Mouse (Mus musculus) right cerebral cortex, postnatal 4 days (tissue): ENCODE measurements around the gene Mrm3.
A peak's percentile ranks its signal among the peaks of the same experiment; 100 is the strongest.

Experiments
- DNase-seq: peaks from one replicate; pipeline ENCODE4 v3.0.0-alpha.2; 2022

The Mrm3 gene

DNA sequence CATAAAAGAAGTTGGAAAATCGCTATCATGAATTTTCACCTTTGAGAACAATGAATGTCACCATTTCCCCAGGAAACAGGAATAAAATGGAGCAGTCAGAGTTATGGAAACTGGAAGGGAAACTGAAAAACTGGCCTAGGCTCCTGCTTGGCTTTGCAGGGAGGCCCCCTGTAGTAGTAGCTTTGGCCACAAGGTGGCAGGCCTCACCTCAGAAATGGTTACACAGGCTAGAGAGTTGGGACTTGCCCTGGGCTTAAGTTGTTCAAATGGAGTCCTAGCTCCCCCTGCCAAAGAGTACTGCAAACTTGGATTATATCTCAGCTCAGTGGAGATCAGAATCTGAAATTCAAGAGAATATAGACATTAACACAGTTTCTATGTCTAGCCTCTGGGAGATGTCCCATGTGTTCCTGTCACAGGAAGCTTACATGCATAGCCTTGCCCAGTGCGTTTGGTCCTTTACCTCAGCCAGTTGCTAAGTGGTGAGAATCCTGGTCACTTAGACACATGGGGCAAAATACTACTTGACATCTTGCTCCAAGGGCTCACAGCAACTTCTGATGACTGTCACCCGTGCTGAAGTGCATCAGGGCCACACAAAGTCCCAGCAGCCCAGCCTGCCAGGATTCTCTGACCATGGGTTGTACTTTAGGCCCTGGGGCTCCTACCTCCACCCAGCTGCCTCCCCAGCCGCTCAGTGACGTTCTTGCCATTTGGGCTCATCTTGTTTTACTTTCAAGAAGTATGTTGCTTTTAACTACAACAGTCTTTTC, 9.8 kb downstream of the Mrm3 start:
- peak; percentile 89 for DNase-seq

DNA sequence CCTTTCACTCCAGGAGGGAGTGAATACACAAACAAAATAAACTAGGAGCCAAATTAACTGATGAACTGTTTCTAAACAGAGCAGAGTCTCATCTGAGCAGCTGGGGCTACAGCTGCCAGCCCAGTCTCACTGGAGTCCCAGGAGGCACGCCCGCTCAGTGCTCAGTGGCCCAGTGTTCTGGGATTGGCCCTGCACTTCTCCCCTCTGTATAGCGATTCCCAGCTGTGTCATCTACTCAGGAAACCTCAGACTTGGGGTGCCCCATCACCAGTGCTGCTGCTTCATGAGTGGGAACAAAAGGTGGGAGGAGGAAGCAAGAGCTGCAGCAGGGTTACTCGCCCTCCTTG, 10.4 kb downstream of the Mrm3 start:
- DNase-seq = no peak

DNA sequence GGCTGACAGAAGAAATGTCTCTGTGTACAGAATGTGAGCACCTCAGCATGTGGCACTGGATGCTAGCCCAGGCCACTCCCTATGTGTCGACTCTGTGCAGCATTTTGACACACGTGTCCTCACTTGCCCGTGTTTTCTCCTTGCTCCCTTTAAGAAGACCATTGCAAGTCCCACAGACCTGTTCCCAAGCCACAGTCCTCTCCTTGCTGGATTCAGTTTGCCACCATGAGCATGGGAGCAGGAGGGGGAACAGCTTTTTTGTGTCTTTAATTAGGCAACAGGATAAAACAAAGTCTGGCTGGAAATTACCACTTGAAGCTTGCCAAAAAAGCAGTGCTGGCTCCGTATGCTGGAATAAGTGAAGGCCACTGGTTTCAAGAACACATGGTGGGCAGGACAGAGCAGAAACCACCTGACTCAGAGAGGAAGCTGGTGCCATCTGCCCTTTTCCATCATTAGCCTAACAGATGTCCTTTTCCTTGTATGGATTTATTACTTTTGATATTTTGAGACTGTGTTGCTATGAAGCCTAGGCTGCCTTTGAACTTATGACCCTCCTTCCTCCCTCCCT, 12.0 kb downstream of the Mrm3 start:
- DNase-seq = no peak

DNA sequence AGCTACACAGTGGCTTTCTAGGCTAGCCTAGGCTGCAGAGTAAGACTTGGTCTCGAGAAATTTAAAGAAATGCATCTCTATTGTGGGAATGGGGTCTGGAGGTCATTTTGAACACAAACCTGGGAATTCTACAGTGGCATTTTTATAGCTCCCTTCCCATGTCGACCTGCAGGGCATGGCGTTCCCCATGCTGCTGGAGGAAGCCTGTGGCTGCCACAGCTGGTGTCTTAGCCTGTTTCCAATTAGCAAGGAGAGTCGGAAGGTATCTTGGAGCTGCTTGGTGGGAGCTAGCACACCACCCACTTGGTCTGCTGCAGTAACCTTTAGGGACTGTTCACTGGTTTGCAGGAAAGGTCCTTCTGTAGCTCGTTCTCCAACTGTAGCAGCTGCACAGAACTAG, 12.6 kb downstream of the Mrm3 start:
- no peak for DNase-seq

DNA sequence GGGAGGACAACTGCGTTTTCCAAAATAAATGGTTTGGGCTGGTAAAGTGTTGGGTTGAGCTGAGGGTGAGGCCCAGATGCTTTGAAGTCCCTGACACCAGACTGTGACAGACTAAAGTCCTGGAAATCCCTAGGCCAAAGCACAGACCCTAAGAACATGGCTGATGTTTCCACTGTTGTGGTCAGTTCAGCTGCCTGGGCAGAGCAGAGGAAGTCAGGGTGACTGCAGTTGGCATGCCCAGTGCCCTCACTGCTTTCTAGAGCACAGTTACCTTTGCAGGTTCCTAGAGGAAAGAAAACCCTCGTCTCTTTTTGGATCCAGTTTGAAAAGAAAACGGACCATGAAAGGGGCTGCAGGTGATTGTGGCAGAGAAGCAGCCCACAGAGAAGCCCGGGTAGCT, 13.9 kb downstream of the Mrm3 start:
- no peak for DNase-seq

DNA sequence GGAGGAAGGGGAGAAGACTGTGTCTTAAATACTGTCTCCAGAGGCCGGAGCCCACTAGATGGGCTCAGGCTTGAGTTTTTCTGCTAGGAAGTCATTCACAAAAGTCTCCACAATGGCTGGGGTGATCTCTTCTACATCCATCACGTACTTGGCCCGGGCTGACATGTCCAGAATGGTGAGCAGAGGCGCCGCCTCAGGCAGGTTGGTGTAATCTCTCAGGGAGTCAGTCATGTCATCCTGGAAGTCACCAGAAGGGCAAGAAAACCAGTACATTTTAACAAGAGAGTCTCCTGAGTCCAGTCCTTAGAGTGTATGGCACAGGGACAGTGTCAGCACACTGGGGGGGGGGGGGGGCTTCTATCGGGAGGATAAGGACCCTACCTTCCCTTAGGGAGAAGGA, 15.0 kb downstream of the Mrm3 start:
- DNase-seq = no peak

DNA sequence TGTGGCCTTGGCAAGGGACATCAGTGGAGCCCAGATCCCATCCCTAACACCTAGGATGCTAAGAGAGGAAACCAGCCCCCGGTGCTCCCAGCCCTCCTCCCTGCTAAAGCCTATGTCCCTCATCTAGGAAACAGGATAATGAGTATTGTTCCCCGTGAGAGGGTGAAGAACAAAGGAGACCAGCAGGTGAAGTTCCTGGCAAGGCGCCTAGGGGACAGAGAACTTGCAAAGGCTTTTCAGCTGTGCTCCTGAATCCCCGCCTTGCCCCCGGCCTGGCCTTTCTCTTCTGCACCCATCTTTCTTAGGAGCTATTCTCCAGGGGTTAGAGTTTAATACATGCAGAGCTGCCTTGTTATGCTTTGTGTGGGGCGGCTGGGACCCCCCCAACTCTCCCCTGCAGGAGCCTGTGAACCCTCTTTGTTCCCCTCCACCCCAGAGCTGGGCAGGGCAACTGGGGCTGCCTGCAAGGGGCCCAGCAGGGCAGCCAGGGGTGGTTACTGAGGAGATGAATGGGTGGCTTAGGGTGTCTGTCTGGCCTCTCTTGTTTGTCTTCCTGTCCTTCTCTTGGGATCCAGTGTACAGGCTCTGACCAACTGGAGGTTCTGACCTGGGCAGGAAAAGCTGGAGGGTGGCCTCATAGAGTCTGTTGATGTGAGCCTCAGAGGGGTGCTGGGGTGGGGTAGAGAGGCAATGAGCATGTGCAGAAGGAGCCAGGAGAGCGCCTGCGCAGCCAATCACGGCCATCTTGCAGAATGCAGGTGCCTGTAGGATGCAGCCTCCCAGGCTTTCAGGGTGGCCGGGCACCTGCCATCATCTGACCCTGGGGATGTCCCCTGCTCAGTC, 16.9 kb downstream of the Mrm3 start:
- no peak for DNase-seq

DNA sequence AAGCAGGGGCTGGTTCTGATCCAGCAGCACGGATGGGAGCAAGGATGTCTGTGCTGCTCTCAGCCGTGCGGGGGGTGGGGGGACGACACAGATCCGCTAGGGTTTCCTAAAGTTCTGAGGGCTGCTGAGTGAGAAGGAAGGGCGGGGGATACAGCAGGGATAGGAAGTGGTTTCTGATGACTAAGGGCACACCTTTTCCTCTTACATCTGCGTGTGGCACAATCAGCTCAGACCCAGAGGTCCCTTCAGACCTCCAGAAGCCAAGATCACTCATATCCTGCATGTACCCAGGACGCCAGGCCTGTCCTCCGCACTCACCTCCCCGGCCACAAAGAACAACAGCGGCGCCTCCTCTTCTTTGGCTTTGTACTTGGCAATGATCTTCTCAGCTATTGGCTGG, 17.7 kb downstream of the Mrm3 start:
- DNase-seq = no peak

DNA sequence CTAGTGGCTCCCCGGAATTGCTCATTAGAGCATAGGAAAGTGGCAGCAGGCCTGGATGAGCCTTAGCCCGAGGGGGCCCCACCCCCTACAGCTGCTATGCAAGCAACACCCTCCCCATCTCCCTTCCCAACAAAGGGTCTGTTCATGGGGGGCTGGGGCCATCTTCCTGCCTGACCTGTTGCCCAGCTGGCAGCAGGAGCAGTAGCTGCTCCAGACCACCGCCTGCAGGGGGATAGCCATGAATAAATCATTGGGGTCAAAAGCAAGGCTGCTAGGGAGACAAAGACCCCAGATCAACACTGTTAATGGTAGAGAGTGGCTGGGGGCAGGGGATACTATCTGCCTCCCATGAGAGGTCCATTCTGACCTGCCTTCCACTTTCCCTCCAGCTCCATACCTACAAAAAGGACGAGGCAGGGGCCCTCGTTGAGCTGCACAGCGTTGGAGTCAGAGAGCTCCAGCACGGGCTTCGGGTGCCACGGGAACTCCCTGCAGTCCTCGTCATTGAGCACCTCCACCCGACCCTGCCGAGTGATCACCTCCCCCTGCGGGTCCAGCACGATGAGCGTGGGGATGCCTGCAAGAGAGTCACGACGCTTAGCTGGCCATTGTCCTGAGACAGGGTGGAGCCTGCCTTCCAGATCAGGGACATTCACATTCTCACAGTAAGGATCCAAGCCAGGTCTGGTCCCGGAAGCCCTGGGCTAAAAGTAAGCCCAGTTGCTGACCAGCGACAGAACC, 19.3 kb downstream of the Mrm3 start:
- no peak for DNase-seq

DNA sequence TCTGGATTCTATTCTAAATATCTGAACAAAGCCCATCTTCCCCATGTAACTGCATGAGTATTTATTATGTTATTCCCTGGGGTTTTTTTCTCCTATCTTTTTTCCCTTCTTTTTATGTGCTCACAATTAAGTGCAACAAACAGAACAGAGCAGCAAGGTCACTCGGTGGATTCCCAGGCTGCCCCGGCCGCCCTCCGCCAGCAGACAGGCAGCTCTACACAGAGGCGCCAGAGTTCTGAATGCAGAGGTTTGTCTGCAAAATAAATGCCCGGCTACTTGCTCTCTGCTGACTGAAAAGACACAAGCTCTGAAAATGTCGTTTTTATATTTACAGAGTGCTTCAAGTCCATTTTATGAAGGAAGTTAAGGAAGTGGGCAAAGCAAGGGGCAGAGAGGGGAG, 24.0 kb downstream of the Mrm3 start:
- no peak for DNase-seq

DNA sequence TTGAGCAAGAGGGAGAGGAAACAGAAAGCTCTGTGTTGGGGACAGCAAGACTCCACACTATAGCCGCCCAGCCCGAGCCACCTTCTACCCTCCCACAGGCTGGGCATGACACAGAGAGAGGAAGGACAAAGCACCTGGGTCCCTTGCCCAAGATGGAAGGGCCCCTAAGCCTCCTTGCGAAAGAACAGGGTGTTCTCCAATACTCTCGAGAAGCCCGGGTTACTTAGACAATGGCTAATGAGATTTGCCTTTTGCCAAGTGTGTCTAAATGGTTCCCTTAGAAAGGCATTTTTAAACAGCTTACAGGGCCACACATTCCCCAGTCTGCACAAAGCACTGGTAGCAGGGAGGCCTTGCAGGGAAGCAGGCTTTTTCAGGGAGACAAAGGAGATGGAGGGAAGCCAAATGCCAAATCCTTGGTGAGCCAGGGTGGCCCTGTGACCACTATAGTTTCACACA, 24.5 kb downstream of the Mrm3 start:
- no peak for DNase-seq

DNA sequence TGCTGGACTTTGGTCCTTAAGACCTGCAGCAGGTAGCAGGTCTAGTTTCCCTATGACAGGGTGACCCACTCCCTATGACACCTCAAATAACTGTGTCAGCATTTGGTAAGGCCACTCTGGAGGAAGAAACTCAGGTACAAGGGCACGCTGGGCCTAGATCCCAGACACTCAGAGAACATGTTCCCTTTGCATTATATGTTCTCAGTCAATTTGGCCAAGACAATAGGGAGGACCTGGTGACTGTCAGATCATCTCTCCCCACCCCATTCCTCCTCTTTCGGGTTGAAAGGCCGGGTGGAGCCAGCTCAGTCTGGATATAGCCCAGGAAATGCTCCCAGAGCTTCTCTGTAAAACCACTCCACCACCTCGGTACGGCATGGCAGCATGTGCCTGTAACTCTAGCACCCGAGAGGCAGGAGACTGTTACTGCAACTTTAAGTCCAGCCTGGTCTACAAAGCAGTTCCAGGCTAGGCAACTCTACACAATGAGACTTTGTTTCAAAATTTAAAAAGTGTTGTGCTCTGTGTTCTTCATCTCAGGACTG, 25.1 kb downstream of the Mrm3 start:
- no peak for DNase-seq

DNA sequence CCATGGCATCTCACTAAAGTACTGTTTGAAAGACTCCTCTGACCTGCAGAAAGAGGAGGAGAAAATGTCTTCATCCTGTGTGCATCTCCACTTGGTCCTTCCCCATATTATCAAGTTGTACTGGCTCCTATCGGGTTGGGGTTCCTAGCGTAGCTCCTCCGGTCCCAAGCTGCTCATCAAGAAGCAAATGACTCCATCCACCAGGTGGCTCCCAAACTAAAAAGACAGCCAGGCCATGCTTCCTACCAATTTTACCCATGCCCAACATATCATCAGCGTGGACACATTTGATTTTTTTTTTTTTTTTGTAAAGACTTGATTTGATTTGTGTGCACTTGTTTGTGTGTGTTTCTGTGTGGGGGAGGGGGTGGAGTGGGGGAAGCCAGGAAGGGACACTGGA, 28.9 kb downstream of the Mrm3 start:
- DNase-seq = no peak

DNA sequence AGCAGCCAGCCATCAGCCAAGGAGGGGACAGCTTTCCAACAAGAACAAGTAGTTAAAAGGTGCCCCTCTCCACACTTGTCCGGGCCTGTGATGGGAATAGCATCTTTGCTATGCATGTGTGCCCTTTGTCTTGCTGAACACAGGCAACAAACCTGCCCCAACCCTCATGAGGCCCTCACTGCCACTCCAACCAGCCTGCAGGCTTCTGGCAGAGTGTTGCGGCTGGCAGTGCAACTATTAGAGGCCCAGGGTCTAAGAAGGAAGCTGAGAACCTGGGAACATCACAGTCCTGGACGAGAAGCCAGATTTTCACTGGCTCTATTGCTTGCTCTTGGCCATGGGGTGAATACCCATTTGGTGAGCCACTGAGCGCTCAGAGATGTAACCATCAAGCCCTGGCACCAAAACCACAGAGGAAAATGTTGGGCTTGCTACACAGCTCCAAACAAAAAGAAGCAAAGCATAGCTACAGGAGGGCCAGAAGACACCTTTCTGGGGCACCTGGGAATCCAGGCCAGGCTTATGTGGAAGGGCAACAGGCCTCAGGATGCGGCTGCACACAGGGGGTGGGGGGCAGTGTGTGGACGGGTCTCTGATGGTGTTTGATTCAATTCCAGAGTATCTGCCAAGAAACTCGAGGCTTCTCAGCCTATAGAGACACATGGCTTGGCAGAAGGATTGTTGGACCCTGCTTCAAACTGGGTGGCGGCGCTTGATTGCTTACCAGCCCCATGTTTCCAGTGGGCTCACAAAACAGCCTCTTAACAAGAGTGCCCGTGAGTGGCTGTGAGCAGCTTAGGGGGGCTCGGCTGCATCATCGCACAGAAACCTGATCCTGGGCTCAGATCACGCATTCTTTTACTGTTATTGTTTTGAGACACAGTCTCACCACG, 35.7 kb downstream of the Mrm3 start:
- no peak for DNase-seq

DNA sequence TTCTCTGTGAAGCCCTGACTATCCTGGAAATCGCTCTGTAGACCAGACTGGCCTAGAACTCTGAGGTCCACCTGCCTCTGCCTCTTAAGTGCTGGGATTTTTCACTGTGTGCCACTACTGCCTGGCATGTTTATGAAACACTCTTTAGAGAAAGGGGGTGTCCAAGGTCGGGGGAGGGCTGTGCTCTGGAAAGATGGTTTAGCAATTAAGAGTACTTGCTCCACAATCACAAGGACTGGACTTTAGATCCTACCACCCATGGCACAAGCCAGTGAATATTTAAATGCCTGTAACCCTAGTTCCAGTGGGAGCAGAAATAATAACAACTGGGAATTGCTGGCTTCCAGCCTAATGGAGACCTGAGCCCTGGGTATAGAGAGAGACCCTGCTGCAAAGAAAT, 36.5 kb downstream of the Mrm3 start:
- no peak for DNase-seq

DNA sequence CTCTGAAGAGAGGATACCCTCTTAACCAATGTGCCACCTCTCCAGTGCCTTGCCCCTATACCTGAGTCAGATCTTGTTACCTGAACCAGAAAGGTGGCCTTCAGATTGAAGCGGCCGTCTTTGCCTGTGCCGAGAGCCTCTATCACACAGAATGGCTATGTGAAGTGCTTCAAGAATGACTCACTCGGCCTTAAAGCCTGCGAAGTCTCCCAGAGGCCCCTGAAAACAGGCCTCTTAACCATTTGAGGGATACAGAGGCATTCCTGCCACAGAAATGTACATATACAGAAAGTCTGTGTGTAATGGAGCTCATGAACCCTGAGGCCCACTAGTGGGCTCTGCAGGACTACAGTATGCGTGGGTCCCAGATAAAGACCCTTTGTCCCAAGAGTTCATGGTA, 40.3 kb downstream of the Mrm3 start:
- no peak for DNase-seq

DNA sequence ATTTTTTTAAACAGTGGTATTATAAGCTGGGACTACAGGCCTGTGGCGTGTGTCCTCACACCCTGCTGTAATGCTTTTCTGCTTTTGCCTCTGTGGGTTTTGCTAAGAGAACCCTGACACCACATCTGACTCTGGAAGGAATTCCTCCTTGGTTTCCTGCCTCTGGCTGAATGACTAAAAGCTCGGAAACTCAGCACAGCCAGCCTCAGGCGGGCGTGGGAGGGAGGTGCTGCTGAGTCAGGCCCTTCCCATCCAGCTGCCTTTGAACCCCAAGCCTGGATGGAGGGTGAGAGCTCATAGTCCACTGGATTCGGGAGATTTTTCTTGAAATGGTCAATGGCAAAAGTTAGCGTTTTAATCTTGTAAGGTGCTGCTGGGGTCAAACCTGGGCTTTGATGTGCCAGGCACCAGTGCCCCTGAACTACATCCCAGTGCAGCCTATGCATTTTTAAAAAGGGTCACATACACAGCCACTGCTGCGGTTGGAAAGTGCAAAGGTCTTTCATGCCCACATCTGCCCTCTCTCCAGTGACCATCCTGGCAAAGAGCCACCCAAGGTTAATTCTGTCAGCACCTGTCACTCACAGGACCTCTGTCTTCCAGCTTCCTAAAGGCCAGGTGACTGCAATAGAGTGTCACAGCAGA, 42.0 kb downstream of the Mrm3 start:
- DNase-seq = no peak

DNA sequence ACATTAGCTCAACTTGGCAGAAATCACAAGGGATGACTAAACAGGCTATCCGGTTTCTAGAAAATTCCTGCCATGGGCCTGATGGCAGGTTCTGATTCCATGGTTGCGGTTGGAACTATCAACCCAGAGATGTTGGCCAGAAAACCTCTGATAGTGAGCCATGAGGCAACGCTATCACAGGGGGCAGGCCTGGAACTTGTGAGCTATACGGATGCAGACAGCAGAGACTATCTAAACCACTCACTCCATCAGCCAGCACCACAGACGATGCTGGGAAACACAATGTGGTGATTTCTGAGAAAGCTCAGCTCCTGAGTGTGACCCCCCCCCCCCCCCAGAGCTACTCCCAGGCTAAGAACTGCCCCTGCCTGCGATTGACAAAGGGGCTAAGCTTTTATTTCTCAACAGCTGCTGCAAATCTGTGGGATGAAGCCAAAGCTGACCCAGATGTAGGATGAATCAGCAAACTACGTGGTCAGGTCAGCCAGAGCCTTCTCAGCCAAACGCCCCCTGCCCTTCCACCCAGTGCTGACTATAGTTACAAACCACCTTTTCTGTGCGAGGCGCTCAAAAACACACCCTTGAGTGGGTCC, 43.1 kb downstream of the Mrm3 start:
- no peak for DNase-seq

DNA sequence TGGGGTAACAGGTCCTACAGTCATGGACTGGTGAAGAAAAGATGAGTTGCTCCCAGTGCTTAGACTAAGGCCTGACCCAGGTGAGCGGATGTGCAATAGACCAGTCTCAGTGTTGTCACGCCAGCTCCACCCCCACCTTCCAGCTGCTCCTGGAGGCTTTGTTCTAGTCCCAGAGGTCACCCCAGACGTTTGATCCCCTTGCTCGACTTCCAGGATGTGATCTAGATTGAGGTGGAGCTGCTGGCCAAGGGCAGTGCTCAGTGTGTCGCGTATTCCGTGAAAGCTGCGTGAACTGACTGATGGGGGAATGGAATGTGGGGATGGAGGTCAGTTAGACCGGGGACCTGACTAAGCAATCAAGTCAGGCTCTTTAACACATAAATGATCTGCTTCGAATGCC, 43.8 kb downstream of the Mrm3 start:
- no peak for DNase-seq

DNA sequence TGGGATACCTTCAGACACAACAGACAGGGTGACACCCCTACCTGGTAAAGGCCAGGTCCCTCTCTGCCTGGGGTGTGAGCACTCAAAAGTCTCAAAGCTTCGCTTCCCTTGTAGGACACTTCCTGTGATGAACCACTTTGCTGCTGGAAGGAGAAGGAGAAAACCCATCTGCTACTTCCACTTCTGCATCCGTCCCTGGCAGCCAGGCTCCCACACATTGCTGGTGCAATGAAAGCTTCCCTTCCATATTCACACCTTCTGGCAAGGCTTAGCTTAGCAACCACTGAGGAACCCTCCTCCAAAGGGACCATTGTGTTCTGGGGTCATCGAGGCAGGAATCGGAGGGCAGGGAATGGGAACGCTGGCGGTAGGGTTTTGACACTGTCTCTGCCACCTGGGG, 45.1 kb downstream of the Mrm3 start:
- DNase-seq = peak; percentile 29

DNA sequence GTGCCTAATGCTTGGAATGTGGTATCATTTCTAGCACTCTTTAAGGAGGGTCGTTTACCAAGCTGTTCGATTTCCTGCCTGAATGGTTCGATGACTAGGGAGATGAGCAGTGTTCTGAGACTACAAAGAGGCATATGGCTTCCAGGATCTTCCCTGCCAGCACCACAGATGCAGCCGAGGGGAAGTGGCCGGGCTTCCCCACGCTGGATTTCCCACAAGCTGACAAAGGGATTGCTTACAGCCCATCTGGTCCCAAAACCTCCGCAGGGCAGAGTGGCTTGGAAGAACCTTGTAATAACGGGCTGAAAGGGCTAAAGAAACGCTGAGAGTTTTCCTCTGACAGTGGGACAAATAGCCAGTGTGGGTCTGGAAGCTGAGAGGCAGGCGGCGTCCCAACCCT, 46.9 kb downstream of the Mrm3 start:
- peak; percentile 46 for DNase-seq
